Mouse (Mus musculus): ENCODE measurements around the gene Gm20738.
"Not testable (repeated sequence)": the region's sequence is repeated elsewhere in the genome, so short reads cannot be mapped to it uniquely, and the experiment has no call there.

Gm20738 gene

GRCm38 (mm10) chrY:37957511-37957910, at the start of gene Gm20738:
Gene Gm20738 (plus strand): TSS chrY:37957811.
- not testable (repeated sequence) for DNase-seq (ENCODE audit: low read depth in 1 of 2, low spot score in 2 of 2)
